Mouse (Mus musculus) fibroblast of lung, adult 2 months (primary cell): ENCODE measurements around the gene Isca2.
A peak's percentile ranks its signal among the peaks of the same experiment; 100 is the strongest.

Source experiments
- DNase-seq: peaks from one replicate; pipeline ENCODE4 v3.0.0-alpha.2; 2011; ENCODE audit warnings: low read depth

Isca2 gene

GRCm38 (mm10) chr12:84772726-84773441, at the start of gene Isca2, which contains the start of gene Npc2:
Gene Isca2 (plus strand): TSS chr12:84773251.
Gene Npc2 (minus strand): TSS chr12:84773152.
- peak; percentile 100 for DNase-seq

- no peak for DNase-seq
These were observed 46.7 kb upstream of the Isca2 start for GRCm38 (mm10) chr12:84726391-84726790.

- DNase-seq, result no peak
These were observed 46.1 kb upstream of the Isca2 start for GRCm38 (mm10) chr12:84726986-84727385.

GRCm38 (mm10) chr12:84727434-84727833, 45.6 kb upstream of the Isca2 start:
- DNase-seq, result no peak

- DNase-seq, result no peak
These were observed 44.6 kb upstream of the Isca2 start for GRCm38 (mm10) chr12:84728421-84728820.

GRCm38 (mm10) chr12:84733366-84733765, 39.7 kb upstream of the Isca2 start:
- DNase-seq, result no peak

GRCm38 (mm10) chr12:84743496-84743895, 29.6 kb upstream of the Isca2 start:
- no peak for DNase-seq

GRCm38 (mm10) chr12:84745700-84746099, 27.4 kb upstream of the Isca2 start:
- no peak for DNase-seq

GRCm38 (mm10) chr12:84748134-84748533, 24.9 kb upstream of the Isca2 start:
- DNase-seq, result no peak

GRCm38 (mm10) chr12:84750661-84751060, 22.4 kb upstream of the Isca2 start:
- peak; percentile 35 for DNase-seq

- DNase-seq, result no peak
These were observed 20.7 kb upstream of the Isca2 start for GRCm38 (mm10) chr12:84752131-84752977.

GRCm38 (mm10) chr12:84755008-84755695, 17.9 kb upstream of the Isca2 start:
- no peak for DNase-seq

- DNase-seq, result no peak
These were observed 17.0 kb upstream of the Isca2 start for GRCm38 (mm10) chr12:84756016-84756415.

- DNase-seq, result no peak
These were observed 14.0 kb upstream of the Isca2 start for GRCm38 (mm10) chr12:84759063-84759462.

GRCm38 (mm10) chr12:84762532-84762931, 10.5 kb upstream of the Isca2 start:
- DNase-seq, result peak; percentile 15

GRCm38 (mm10) chr12:84763577-84764218, 9.4 kb upstream of the Isca2 start:
- no peak for DNase-seq

GRCm38 (mm10) chr12:84764756-84765155, 8.3 kb upstream of the Isca2 start:
- DNase-seq, result peak; percentile 46

- DNase-seq, result no peak
These were observed 7.5 kb upstream of the Isca2 start for GRCm38 (mm10) chr12:84765506-84765905.

GRCm38 (mm10) chr12:84766113-84766735, 6.8 kb upstream of the Isca2 start:
- DNase-seq, result no peak

- DNase-seq, result no peak
These were observed 5.5 kb upstream of the Isca2 start for GRCm38 (mm10) chr12:84767510-84767909.

- no peak for DNase-seq
These were observed 3.4 kb upstream of the Isca2 start for GRCm38 (mm10) chr12:84769624-84770023.
